21 mouse cellular contexts compared by ENCODE assay signal in genomic region chr6:91360998-91361397, GRCm38 (mm10). TPM values are rescaled to one million over a fixed set of nuclear protein-coding genes. Genes with fewer than 3 reads are reported as not detected.
DNase-seq lines count a peak whose midpoint lies in the region; ATAC-seq and TF ChIP-seq lines count a peak whose summit lies in the region.
"Had no signal": no experiment of that assay in that cellular context is flagged by ENCODE, and none has a peak within 500 bp of the region (broad histone marks: within the 10 kb centered on the region; RNA-seq: fewer than 3 reads in every experiment).

No protein-coding gene starts in this region.

- ATAC-seq in hindbrain, embryonic 15.5 days (ENCODE audit: low FRiP score, low read depth), result peak; percentile 62
- peak; percentile 59; the same call in 1 of the 2 replicates for ATAC-seq in midbrain, embryonic 15.5 days (replicated peaks)
- ATAC-seq in stomach, postnatal 0 days (ENCODE audit: low FRiP score, low TSS enrichment), result no peak
- ATAC-seq: CD4-positive, CD25-positive, alpha-beta regulatory T cell, adult 4 months; forebrain, embryonic 14.5 days; intestine, embryonic 15.5 days had no signal

- no peak for TF ChIP-seq CTCF in stomach, postnatal 0 days (IDR thresholded peaks at IDR 0.05; ENCODE audit: low read depth)

- H3K4me2 ChIP-seq in hindbrain, embryonic 15.5 days, result no peak overlapping the region
- no peak overlapping the region for H3K4me2 ChIP-seq in midbrain, embryonic 15.5 days
- H3K4me2 ChIP-seq in stomach, postnatal 0 days (replicated peaks; ENCODE audit: low read depth), result no peak overlapping the region
- H3K4me2 ChIP-seq: embryonic facial prominence, embryonic 13.5 days; intestine, embryonic 15.5 days had no signal

- no peaks in the 10 kb centered on the region for H3K9me3 ChIP-seq in hindbrain, embryonic 15.5 days
- no peaks in the 10 kb centered on the region for H3K9me3 ChIP-seq in midbrain, embryonic 15.5 days
- no peaks in the 10 kb centered on the region for H3K9me3 ChIP-seq in stomach, postnatal 0 days (ENCODE audit: control insufficient read depth, low read length)
- H3K9me3 ChIP-seq: embryonic facial prominence, embryonic 13.5 days; heart, embryonic 10.5 days; intestine, embryonic 15.5 days had no signal

- 24% methylated on average over 6 of the region's 6 CpGs for WGBS in hindbrain, embryonic 15.5 days
- 46% methylated on average over 6 of the region's 6 CpGs for WGBS in midbrain, embryonic 15.5 days
- WGBS in stomach, postnatal 0 days, result 84% methylated on average over 6 of the region's 6 CpGs

- peaks cover 10% of the 10 kb centered on the region for H3K4me1 ChIP-seq in hindbrain, embryonic 15.5 days (replicated peaks)
- peaks cover 4% of the 10 kb centered on the region; the same call in 1 of the 2 replicates for H3K4me1 ChIP-seq in midbrain, embryonic 15.5 days
- H3K4me1 ChIP-seq in stomach, postnatal 0 days (replicated peaks; ENCODE audit: control insufficient read depth, insufficient read depth), result no peaks in the 10 kb centered on the region
- H3K4me1 ChIP-seq: intestine, embryonic 15.5 days had no signal

- no peak overlapping the region for H3K9ac ChIP-seq in hindbrain, embryonic 15.5 days
- H3K9ac ChIP-seq in midbrain, embryonic 15.5 days, result no peak overlapping the region
- H3K9ac ChIP-seq in stomach, postnatal 0 days (ENCODE audit: low read length), result no peak overlapping the region
- H3K9ac ChIP-seq: embryonic facial prominence, embryonic 13.5 days; intestine, embryonic 15.5 days had no signal

- no peaks in the 10 kb centered on the region for H3K27me3 ChIP-seq in hindbrain, embryonic 15.5 days
- H3K27me3 ChIP-seq in midbrain, embryonic 15.5 days (replicated peaks), result no peaks in the 10 kb centered on the region
- no peaks in the 10 kb centered on the region for H3K27me3 ChIP-seq in stomach, postnatal 0 days (ENCODE audit: control insufficient read depth, insufficient read depth, low read length)
- H3K27me3 ChIP-seq: embryonic facial prominence, embryonic 13.5 days; intestine, embryonic 15.5 days had no signal

- no peaks in the 10 kb centered on the region for H3K36me3 ChIP-seq in hindbrain, embryonic 15.5 days
- H3K36me3 ChIP-seq in midbrain, embryonic 15.5 days (replicated peaks), result no peaks in the 10 kb centered on the region
- H3K36me3 ChIP-seq in stomach, postnatal 0 days (ENCODE audit: control insufficient read depth, insufficient read depth, low read length), result no peaks in the 10 kb centered on the region
- H3K36me3 ChIP-seq: embryonic facial prominence, embryonic 13.5 days; heart, embryonic 10.5 days; intestine, embryonic 15.5 days had no signal

- DNase-seq in right cerebral cortex, postnatal 10 days (ENCODE audit: low spot score in 2 of 2), result peak; percentile 44 to 59
- DNase-seq in right cerebral cortex, postnatal 36 days (ENCODE audit: low spot score in 2 of 2), result no peak
- no peak for DNase-seq in gastrocnemius, postnatal 10 days
- DNase-seq in gastrocnemius, adult 8-10 months (ENCODE audit: low spot score in 2 of 2), result no peak
- no peak for DNase-seq in stomach, postnatal 0 days (ENCODE audit: low spot score)
- DNase-seq: adrenal gland, postnatal 10 days; gastrocnemius, adult 2 months; heart, postnatal 14 days; kidney, postnatal 10 days; lung, postnatal 14 days; right cerebral cortex, postnatal 4 days; thymus, adult 18-20 months had no signal

- 0 out of 2 replicates have a peak overlapping the region, but pooled peaks have one; percentile 27 for H3K27ac ChIP-seq in hindbrain, embryonic 15.5 days (replicated peaks)
- H3K27ac ChIP-seq in midbrain, embryonic 15.5 days, result 0 out of 2 replicates have a peak overlapping the region, but pooled peaks have one; percentile 3
- no peak overlapping the region for H3K27ac ChIP-seq in stomach, postnatal 0 days (replicated peaks)
- H3K27ac ChIP-seq: embryonic facial prominence, embryonic 13.5 days; gastrocnemius, adult 2 months; heart, embryonic 10.5 days; intestine, embryonic 15.5 days had no signal

- H3K4me3 ChIP-seq in hindbrain, embryonic 15.5 days, result no peak overlapping the region
- no peak overlapping the region for H3K4me3 ChIP-seq in midbrain, embryonic 15.5 days
- no peak overlapping the region for H3K4me3 ChIP-seq in stomach, postnatal 0 days (ENCODE audit: low read depth, low read length)
- H3K4me3 ChIP-seq: embryonic facial prominence, embryonic 13.5 days; gastrocnemius, adult 2 months; heart, embryonic 10.5 days; intestine, embryonic 15.5 days had no signal

- no peak for TF ChIP-seq EP300 in stomach, postnatal 0 days (optimal IDR thresholded peaks at IDR 0.05)

RNA-seq across cellular contexts. Expression of gene Wnt7a, which starts 50.2 kb away (rescaled TPM):
- polyA plus RNA-seq in hindbrain, embryonic 15.5 days (2015; fragmentation: Nextera tagmentation; extraction: Ambion mirVana), result 10.1 and 11.0 TPM in 2 replicates
- polyA plus RNA-seq in midbrain, embryonic 15.5 days (2015; fragmentation: Nextera tagmentation; extraction: Ambion mirVana), result 12.5 and 13.1 TPM in 2 replicates
- total RNA-seq in gastrocnemius, postnatal 10 days (2021), result not detected
- not detected for total RNA-seq in gastrocnemius, adult 8-10 months (2022)
- polyA plus RNA-seq in stomach, postnatal 0 days (2015; fragmentation: Nextera tagmentation; extraction: Ambion mirVana), result not detected in 2 replicates
- total RNA-seq: adrenal gland, postnatal 10 days; gastrocnemius, adult 2 months; MEL had no signal
- polyA plus RNA-seq: CD4-positive, CD25-positive, alpha-beta regulatory T cell, adult 4 months; intestine, embryonic 15.5 days; liver, embryonic 16.5 days had no signal

Comparison
In these comparisons a context has a peak if more than half of its experiments do, and no peak if none do; other contexts are left out.
1. DNase-seq: peak in right cerebral cortex, postnatal 10 days (2 of 2); none in right cerebral cortex, postnatal 36 days (0 of 2), gastrocnemius, postnatal 10 days (single experiment), gastrocnemius, adult 8-10 months (0 of 2) and stomach, postnatal 0 days (single experiment).
2. RNA of gene Wnt7a, which starts 50.2 kb away (polyA plus RNA-seq): 12.5 to 13.1 TPM in midbrain, embryonic 15.5 days and 10.1 to 11.0 TPM in hindbrain, embryonic 15.5 days; not detected in stomach, postnatal 0 days; every median in the first group is over 10 times any median in the second.